Mouse (Mus musculus) adrenal gland (tissue): ENCODE measurements around the gene Kcnk5.

Experiments used
- intact Hi-C: fragments of 180-260 bp; cut with DNase I; formaldehyde crosslinking; loops from one replicate; pipeline ENCODE4 v1.15.1; 2025

The Kcnk5 gene

DNA sequence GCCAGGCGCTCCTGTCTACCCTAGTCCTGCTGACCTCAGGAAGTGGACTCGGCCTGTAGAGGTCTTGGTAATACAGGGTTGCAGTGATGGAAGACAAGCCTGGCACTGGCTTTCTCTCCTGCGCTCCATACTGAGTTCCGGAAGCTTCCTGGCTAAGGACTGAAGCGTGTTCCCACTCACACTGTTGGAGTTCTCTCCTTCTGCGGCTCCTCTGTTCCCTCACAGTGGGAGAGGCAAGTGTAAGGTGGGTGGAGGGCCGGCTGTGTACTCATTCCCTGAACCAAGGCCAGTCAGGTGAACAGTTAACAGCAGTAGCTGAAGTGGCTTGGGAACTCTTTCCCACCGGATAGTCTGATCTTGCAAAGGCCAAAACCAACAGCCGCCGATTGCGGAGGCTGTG lies 61.6 kb downstream of the Kcnk5 start:
- intact Hi-C loops: no loop called here

DNA sequence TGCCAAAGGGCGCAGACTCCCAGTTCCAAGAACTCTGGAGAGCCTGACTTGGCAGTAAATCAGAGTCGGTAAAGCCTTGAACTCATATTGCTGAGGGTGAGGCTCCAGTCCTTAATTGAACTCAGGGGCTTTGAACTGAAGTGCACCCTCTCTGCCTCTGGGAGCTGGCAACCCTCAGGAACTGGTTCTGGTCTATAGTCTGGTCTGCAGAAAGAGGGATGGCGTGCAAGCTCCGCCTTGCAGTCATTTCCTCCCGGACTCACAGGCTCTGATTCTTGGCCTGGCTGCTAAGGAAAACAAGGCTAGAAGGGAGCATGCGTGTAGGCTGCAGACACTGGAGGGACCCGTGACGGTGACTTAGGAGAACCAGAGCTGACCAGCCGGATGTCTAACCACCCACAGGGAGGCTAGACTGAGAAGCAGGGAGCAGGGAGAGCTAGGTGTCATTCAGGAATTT lies 65.4 kb downstream of the Kcnk5 start:
- intact Hi-C loops: no loop called here

DNA sequence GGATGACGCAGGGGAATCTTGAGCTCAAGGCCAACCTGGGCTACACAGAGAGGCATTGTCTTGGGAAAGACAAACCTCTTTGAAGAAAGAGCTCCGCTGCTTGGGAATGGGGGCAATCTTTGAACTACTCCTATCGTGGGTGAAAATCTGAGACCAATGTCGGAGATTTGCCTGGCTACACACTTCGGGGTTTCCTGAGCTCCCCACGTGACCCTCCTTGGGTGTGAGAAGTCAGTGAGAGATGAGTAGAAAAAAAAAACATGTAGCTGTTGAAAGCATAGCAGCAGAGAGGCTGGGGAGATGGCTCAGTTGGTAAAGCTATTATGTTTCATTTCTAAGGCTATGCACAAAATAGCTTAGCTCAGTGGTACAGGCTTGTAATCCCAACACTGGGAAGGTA lies 66.7 kb downstream of the Kcnk5 start:
- intact Hi-C loops: loop anchor here (1.0 kb wide), 1 partner anchor 143 kb away; no protein-coding TSS in a partner anchor

DNA sequence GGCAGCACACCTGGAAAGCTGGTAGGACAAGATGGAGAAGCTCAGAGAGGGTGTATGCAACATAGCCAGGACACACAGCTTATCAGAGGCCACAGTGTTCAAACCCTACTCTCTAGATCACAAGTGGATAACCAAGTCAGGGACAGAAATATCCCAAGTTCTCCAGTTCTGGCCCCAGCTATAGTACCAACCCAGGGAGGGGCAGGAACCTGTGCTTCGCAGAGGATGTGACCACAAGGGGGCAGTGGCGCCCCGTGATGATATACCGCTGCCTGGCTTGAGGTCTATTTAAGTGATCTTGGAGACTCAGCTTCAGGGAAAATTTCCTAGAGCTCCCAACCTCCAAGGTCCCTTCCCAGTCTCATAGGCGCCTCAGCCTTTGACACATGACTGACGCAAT lies 67.6 kb downstream of the Kcnk5 start:
- intact Hi-C loops: loop anchor here (1.0 kb wide), 1 partner anchor 144 kb away; no protein-coding TSS in a partner anchor

DNA sequence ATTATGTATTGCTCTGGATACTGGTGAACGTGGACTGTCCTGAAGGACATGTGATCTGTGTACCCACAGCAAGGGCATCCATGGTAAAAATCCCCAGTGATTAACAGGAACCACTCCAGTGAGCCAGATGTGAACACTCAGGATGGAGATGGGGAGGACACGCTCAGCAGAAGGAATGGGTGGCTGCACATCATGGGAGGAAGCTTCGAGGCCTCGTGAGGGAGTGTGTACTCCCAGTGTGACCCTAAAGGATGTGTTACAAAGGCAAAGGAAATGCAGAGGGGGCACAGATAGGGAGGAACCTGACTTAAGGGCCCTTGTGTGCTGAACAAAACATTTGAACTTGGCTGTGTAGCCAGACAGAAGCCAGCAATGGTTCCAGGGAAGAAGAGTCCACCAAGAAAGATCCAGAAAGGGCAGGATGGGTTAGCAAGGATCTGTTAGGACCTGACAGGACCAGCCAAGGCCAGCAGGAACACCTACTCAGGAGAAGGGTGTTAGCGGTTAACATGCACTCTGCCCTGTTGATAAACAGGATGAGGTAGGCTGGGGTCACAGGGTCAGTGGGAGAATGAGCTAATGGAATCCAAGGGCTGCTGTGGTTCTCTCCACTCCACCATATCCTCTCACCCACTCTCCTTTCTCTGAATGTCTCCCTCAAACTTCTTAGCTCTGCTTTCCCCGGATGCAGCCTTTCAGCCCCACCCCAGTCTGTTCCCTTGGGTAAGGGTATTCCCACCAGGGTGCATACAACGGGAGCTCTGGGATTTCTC lies 68.2 kb downstream of the Kcnk5 start:
- intact Hi-C loops: no loop called here

DNA sequence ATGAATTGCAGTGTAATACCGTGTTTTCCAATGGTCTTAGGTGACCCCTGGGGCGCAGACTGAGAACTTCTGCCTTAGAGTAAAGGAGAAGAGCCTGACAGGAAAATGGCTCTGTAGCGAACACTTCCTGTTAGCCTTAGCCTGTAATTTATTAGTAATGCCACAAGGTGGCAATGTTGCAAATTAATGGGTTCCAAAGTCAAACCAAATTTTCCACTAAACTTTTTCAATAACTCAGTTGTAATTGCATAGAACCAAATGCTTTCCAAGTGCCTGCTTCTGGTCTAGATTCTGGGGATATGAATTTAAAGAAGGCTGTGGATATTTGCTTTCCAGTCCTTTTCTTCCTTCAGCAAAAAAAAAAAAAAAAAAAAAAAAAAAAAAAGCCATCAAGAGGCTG lies 69.4 kb downstream of the Kcnk5 start:
- intact Hi-C loops: no loop called here

DNA sequence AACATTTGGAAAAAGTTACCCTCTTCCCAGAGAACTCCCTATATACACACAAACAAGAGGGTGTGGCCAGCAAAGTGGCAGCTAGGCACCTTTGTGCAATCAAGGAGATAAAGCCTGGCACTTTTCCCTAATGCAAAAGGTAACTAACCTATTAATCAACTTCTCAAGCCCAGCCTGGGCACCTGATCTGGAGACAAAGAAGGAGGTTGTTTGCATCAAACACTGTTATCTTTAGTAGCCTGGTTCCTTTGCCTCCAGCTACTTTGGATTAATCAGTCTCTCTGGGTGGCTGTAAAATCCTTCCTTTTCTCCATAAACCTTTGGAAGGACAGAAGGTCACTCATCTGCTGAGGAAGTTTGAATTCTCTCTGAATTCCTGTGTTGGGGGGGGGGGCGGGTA lies 70.7 kb downstream of the Kcnk5 start:
- intact Hi-C loops: no loop called here

DNA sequence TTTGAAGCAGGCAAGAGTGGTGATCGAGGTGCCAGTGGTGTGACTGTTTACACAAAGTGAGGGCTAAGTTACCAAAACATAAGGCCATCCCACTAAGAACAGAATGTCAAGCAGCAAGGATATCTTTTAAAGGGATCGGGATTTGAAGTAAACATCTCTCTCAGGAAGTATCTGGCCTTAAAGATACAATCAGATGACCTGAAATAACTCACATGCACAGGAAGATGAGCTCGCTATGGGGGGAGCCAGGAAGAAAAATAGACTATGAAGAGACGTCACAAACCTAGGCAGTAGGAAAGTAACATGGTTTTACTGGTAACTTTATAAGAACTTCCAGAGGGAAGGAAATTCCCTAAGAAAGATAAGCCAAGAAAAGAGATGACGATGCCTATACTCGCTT lies 75.3 kb downstream of the Kcnk5 start:
- intact Hi-C loops: no loop called here

DNA sequence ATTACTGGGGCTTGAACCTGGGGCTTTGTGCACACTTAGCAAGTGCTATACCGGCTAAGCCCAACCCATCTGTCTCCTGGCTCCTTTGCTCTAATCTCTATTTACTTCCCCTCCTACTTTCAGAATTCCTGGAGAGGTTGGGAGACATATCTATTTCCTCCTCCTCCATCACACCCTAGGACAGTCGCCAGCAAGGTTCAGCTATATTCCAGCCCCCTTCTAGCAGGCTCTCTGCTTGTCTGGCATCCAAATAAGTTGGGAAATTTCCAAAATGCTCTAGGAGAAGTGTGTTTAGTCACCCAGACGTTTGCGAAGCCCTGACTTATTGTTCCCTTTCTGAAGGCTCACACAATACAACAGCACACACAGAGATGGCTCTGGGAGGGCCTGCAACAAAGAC lies 78.4 kb downstream of the Kcnk5 start:
- intact Hi-C loops: no loop called here

DNA sequence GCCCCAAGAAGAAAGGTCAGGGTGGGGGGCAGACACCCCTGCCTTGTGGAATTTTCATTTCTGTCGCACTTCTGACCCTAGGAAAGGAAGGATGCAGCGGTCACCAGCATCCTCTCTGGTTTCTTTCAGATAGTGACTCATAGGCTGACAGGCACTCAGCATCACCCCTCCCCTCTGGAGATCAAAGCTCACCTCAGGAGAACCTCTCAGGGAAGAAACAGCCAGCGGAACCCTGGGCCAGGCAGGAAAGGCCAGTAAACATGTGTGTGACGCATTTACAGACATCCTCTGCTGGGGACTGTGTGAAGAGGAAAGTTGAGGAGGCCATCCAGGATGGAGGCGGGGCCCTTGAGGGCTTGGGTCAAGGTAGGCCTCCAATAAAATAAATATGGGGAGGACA lies 83.5 kb downstream of the Kcnk5 start:
- intact Hi-C loops: no loop called here

DNA sequence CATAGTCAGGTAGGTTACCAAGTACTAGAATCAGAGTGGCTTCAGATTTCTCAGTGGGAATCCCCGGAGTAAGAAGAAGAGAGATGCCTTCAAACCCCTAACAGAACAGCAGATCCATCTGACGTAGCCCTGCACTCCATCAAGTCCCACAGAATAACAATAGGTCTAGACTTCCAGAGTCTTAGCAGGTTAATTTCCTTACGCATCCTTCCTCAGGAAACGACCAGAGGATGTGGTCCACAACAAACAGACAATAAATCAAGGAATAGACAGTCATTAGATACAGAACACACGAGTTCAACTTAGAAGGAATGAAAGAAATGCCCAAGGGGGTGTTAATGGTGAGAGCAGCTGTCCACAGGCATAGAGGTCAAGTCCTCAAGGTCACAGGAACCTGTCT lies 86.7 kb downstream of the Kcnk5 start:
- intact Hi-C loops: no loop called here

DNA sequence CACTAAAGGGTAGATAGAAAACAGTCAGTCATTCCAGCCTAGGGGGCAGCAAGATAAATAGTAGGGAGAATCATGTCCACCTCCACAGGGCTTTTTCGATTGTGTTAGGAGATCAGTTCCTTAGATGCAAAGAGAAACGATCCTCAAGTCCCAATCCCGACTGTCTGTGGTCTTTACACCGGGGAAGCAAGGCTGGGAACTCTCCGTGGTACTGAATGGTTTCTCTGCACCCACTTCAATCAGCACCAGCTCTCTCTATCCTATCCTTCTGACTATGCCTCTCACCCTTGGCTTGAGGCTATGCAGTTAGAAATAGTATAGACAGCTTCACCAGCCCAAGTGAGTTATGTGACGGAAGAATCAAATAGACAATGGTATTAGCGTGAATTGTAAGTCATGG lies 88.1 kb downstream of the Kcnk5 start:
- intact Hi-C loops: no loop called here
